Mouse (Mus musculus) heart, postnatal 10 days (tissue): ENCODE results near the gene Smim11. TPM values are rescaled to one million over a fixed set of nuclear protein-coding genes. Genes with fewer than 3 reads are reported as not detected.
A peak's percentile ranks its signal among the peaks of the same experiment; 100 is the strongest.

ENCODE experiments used
- DNase-seq, 2 experiments: peaks; one replicate each; pipeline ENCODE4 v3.0.0; 2021
- intact Hi-C: fragments of 180-260 bp; cut with DNase I; formaldehyde crosslinking; loops from one replicate; pipeline ENCODE4 v1.15.1; 2025
- total RNA-seq, 2 experiments: library from RNA; stranded (reverse); gene quantifications; 2 replicates each; pipeline ENCODE4 v1.2.3; 2021

Smim11 gene
- total RNA-seq, 2 experiments from 2014 or later = 48.9 to 54.0 TPM

DNA sequence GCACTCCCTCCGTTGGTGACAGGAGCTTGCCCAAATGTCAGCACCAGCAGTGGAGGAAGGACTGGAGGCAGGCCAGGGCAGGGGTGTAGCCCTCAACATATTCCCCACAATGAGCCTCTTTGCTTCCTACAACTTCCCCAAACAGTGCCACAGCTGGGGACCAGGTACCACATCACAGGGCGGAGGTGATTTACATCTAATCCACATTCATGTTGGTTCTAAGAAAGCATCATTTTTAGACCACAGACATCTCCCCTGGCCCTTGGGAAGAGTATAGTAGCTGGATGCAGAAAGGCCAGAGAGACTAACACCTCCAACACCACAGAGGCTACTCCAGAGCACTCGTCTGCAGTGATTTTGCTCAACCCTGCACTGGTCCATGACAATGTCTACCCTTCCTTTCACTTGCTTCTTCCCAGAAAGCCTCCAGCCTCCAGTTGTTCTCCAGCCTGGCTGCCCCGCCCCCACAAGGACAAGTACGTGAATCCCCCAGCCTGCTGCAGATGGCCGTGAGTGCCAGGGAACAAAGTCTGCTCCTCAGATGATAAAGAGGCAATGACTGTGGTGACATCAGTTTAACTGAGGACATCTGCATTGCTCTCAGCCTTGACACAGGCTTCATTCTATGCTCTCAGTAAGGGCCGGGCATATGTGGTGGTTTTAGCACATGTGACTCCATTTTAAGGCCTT, 15.1 kb downstream of the Smim11 start:
- intact Hi-C loops = no loop called here
- no peak for DNase-seq

DNA sequence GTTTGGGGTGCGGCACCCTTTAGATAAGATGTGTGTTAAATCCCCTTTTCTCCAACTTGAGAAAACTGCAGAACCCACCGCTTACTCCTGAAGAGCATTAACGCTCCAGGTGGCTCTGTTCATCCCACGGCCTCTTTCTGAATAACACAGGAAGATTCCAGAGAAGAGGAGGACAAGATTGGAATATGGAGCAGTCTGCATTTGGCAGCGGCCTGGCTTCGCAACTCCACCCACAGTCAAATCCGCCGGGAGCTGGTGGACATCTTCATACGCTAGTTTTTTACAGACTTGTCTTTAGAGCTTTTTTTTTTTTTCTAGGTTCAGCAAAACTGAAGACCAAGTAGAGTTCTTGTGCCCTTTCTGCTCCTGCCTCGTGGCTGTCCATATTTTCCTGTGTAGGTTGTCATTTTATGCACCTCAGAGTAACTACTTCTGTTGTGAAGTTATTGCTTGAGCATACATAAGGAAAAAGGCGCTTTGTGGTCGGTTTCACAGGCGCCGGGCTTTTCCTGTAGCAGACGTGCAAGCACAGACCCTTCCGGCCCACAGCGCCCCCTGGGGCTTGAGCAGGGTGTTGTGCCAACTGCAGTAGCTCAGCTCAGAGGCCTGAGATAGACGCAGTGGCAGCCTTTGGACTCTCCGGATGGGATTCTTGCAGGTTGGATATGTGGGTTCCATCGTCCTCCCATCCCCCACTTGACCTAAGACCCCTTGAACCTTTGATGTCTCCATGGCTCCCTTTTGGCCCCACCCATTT, 18.4 kb downstream of the Smim11 start:
- intact Hi-C loops = no loop called here

DNA sequence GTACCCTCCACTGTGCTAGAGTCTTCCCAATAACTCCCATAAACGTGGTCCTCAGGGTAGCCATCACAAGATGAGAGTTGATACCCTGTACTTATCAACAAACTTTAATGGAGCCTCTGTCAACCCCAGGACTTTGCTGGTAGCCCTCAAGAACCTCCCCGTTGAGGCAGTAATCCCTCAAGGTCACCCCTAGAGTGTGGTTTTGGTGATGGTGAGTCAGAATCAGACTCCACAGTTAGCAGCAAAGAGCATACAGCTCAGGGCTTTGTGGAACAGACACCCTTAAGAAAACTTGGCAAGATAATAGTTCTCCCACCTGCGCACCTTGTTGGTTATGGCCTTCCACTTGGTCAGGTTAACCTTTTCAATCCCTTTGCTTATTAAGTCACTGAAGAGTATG, 19.3 kb downstream of the Smim11 start:
- no peak for DNase-seq
- intact Hi-C loops = no loop called here

More for the DNA sequence above, 18.4 kb downstream of the Smim11 start:
- DNase-seq = peak; percentile 48 to 69

DNA sequence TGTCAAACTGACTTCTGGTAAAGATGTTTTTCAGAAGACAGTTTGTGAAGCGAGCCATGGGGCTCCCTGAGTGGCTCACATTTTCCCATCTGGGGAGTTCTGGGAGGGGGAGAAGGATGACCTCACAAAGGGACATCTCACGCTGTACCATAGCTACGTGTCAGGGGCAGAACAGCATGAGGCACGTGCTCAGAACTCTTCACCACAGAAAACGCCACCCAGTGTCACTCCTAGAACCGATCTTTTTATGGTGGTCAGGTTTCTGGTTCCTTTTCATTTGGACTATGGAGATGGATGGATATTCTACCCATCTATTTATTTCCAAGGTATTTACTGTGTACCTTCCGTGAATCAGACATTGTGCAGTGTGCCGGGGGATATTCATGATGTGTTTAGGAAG, 20.3 kb downstream of the Smim11 start, which contains the start of gene Fam243:
TSS of gene Fam243 (minus strand) at position 101 of the 400 bp plus-strand sequence.
- no peak for DNase-seq

DNA sequence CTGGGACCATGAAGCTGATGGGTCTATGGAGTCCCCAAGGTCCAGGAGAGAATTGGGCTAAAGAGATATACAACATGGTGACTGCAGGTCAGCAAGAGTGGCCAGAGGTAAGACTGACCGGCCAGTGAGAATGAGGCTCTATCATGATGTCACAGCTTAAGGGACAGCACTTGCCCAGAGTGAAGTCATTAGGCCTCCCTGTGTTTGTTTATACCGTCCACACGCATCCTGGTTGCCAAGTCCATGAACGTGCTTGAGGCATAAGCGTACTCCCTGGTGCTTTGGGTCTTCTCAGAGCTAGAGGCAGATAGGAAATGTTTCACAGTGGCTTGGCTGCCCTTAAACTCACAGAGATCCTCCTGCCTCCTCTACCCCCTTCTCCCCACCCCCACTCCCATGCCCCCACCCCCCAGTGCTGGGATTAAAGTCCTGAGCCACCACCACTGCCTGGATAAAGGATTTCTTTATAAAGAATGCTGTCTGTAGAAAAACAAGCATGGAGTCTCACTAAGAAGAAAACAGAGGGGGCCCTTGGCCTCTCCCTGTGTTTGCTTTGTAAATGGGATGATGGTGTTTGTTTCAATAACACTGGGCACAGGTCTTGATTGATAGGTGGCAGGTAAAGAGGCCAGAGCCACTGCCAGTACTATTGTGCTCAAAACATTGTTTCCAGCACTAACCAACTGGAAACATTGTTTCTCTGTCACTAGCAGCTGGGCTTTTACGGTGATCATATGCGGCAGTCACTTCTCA, 23.4 kb downstream of the Smim11 start:
- no peak for DNase-seq
- intact Hi-C loops = no loop called here

More for the DNA sequence above, 20.3 kb downstream of the Smim11 start, which contains the start of gene Fam243:
- intact Hi-C loops = no loop called here

DNA sequence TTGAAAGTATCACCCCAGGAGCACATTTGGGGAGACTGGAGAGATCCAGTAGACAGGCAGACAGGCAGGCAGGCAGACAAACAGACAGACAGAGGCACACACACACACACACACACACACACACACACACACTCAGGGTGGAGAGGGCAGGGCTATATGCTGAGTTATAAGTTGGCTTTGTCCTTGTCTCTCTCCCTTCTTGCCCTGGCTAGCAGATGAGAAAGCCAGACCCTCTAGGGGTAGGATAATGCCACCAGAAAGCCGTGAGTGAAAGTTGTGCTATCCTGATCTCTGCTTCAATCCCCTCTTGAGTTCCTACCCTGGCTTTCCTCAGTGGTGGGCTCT, 23.9 kb downstream of the Smim11 start:
- no peak for DNase-seq
- intact Hi-C loops = no loop called here

DNA sequence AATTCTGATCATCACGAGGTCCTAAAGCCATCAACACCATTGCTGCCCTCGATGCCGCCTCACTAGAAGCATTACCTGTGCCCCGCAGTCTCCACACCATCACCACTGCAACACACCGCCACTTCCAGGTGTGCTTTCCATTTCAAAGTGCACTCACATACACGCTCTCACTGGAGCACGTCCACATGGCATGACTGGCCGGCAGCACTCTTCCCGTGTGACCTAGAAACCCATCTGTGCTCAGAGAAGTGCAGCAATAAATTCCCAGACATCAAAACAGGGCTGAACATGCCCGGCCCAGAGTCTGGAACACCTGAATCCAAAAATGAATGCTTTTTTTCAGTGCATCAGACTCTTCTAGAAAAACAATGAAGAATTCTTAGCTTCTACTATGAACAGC, 26.8 kb downstream of the Smim11 start:
- intact Hi-C loops = no loop called here
- DNase-seq = no peak

DNA sequence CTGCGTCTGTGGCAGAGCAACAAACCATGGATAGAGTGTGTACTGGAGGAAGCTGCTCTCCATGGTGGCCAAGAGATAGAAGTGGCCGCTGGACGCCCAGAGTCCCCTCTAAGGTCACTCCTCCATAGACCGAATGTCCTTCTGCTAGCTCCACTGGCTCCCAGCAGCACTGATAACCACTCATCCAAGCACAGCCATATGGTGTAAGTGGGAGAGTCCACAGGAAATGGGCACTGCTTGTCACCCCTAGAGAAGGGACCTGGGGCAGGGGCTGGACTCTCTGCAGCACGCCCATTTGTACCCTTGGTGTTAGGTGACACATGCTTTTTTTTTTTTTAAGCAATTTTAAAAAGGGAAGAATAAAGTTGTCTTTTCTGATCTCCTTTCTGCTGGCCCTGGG, 29.9 kb downstream of the Smim11 start:
- intact Hi-C loops = no loop called here
- DNase-seq = no peak

DNA sequence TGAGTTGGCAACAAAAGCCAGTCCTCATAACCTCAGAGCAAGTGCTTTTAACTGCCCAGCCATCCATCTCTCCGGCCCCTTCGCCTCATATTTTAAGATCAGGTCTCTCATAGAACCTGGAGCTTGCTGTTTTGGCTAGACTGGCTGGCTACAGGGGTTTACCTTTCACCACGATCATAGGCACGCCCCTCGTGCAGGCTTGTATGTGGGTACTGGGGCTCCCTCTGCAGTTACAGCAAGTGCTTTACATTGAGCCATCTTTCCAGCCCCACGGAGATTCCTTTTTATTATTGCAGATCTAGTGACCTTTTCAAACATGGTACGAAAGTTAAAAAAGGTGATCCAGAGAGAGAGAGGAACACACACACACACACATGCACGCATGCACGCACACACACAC, 33.5 kb downstream of the Smim11 start:
- intact Hi-C loops = no loop called here
- no peak for DNase-seq

DNA sequence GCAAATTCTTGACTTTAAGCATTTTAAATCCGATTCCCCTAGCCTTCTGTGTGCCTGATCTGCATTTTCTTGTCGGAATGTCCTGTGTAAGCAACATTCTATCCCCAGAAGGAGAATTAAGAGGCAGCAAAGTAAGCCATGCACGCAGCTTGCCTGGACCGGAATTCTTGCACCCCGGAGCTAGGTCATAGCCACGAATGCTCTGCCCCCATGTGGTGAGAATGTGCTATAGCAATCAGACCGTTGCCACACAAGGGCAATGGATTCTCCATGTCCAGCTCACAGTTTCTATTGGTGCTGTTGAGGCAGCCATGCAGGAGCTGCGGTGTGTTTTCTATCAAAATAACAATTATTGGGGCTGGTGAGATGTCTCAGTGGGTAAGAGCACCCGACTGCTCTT, 35.2 kb downstream of the Smim11 start:
- DNase-seq = peak; percentile 86 to 90

DNA sequence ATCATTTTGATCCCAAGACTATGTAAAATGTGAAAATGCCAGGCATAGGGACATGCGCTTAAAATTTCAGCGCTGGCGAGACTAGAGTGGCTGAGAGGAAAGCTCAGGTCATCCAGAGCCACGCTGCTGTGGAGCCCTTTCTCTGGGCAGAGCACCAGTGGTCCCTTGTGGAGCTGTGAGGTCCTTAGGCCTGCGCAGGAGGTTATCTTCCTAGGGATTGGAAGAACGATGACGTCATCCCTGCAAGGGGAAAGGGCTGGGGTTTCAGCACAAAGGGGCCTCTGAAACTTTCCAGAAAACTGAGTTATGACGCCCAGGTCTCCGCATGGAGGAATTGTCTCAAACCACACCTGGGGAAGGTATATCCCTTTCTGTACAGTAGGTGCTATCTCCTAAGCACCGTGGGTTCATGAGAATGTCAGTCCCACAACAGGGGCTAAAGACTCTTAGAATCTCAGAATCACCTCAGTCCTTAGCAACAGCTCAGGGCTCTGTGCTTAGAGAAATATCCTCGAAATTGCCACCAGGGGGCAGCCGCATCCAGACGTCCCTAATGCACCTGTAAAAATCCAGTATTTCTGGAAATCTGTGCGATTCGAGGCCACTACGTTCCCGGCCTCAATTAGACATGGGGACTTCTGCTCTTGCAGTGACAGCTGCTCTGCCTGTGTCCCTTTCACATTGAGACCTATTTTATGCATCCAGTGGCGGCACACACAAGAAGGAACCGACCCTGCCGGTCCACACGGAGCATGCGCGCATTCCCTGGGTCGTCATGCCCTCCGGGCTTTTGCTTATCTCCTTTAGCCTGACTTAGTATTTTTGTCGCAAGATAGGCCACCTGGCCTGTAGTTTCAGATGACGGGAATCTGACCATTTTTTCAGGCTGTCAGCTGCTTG, 39.8 kb downstream of the Smim11 start:
- peak; percentile 83 for DNase-seq
- intact Hi-C loops = loop anchor here (1.0 to 5.0 kb wide), 4 partner anchors 44 to 136 kb away; no protein-coding TSS in a partner anchor

More for the DNA sequence above, 35.2 kb downstream of the Smim11 start:
- intact Hi-C loops = loop anchor here (1.0 kb wide), 1 partner anchor 22 kb away; no protein-coding TSS in a partner anchor

DNA sequence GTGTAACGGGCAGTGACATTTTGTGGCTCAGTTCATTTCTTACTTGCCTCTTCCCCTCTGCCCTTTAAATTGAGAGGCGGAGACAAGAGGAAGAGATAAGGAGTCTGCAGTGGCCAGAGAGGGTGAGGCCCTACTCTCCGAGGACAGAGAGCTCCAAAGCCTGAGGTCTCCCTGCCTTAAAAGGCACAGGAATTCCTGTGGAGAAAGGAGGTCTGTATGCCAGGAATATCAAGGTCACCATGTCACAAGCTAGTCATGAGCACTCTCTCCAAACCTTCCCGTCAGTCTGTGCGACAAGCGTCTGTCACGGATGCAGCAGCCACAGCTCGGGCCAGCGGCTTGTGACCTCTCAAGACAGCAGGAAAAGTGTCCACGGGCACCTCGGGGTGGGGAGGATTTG, 44.1 kb downstream of the Smim11 start:
- peak; percentile 83 to 90 for DNase-seq

DNA sequence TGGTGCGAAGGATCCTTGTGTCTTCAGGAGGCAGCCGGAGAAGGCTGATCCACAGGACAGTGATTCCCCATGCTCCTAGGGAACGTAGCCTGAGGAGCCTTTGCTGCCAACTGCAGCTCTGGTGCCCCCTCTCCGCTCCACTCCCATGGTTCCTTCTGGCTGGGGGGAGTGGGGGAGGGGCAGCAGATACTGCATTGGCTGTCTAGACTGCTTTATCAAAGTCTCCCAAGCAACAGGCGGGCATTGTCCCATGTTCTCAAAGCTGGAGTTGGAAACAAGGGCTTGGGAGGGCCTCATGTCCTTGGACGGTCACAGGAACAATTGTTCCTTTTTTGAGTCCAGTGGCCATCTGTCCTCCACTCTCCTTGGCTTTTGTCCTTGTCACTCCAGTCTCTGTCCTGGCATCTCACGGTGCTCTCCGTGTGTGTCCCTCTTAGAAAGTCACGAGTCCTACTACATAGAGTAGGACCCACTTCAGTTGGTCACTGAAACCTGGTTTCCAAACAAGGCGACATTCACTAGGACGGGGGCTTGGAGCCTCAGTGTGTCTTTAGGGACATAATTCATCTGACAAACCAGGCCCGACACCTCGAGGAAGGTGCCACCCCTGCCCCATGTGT, 45.3 kb downstream of the Smim11 start:
- peak; percentile 90 to 93 for DNase-seq
- intact Hi-C loops = no loop called here

More for the DNA sequence above, 44.1 kb downstream of the Smim11 start:
- intact Hi-C loops = no loop called here

DNA sequence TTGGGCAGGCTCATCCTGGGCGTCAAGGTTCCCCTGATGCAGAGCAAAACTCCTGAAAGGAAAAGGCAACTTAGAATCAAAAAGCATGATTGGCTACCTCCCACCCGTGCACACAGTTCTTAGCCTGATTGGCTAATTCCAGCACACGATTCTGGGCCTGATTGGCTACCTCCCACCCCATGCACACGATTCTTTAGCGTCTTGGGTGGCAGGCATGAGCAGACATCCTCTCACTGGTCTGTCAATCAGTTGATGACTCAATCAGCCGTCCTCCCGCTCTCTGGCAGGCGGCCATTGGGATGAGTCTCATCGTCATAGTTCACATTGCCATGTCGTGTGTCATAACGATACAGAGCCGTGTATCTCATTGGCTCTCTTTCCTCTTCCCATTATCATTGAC, 47.9 kb downstream of the Smim11 start:
- DNase-seq = no peak

DNA sequence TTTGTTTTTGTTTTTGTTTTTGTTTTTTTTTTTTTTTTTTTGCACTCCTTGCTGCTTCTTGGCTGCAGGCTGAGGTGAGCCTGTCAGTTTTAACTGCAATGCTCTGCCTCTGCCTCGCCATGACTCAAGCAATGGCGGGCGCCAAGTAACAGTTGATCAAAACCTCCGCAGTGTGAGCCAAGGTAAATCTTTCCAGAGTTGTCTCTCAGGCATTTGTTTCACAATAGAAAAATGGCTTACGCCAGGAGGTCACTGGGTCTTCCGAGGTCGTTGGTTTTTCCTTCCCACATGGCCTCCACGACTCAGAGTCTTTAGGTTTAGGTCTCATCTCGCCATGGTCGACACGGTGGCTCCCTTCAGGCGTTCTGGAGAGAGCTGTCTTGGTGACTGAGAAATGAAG, 52.2 kb downstream of the Smim11 start:
- intact Hi-C loops = no loop called here
- no peak for DNase-seq

More for the DNA sequence above, 47.9 kb downstream of the Smim11 start:
- intact Hi-C loops = no loop called here

DNA sequence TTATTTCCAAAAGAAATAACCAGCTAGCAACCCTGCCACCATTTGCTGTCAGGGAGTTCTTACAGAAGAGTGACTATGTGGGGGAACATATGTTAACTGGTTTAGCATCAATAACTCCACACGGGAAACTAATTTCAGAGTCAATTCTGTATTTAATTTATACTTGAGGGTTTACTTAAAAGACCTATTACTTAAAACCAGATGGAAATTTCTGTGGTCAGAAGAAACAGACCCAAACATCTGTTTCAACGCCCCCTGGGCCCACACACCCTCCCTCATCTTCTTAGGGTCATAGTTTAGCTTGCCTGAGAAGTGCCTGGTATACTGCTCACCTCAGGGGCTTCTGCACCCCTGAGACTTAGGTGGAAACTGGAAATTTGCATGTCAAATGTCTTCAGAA, 52.8 kb downstream of the Smim11 start:
- no peak for DNase-seq
- intact Hi-C loops = no loop called here

DNA sequence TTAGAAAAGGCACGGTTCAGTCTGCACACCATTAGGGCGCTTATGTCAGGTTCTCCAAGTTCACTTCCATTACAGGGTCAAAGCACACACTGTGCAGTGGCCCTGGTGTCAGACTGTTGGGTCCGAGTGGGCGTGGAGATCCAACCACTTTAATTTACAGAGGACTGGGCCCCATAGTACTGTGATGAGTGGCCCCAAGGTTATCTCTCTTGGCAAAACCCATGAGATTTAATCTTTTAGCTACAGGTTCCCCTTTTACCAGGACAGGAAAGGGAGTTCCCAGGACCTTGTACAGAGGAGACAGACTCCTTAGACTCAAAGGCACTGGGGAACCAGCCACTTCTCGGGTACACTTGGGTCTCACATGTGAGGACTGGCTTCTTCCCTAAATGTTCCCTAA, 54.3 kb downstream of the Smim11 start:
- intact Hi-C loops = no loop called here
- DNase-seq = no peak

DNA sequence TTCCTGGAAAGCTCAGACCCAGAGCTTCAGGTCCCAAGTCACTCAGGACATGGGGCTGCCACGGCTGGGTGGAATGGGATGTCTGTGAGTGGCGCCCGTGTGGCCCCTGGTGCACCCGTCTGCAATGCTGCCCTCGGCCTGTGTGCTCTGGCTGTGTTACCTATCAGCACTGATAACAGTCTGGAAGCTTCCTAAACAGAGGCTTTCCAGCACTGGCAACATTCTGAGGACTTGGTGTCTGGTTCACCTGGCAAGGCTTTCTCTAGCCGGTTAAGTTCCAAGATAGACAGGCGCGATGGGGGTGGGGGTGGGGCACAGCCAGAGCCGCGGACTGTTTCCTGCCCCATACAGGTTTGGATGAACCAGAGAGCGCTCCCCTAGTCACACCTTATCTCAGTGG, 54.9 kb downstream of the Smim11 start:
- intact Hi-C loops = no loop called here
- DNase-seq = peak in 1 of 2 experiments; percentile 59

DNA sequence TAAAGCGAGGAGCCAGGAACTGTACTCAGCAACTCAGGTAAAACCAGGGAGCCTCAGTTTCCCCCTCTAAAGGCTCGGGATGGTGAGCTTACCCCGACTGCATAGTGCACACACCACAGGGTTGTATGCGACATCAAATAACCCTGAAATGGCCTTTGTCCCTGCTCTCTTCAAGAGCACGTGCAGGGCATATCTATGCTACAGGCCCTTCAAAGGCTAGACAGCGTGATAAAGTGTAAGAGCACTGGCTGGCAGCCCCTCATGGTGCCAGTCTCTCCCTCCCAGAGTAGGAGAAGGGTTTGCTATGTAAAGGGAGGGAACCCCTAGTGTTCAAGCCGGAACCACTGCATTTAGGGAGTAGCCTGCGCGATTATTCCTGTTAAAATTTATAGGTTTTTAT, 55.9 kb downstream of the Smim11 start:
- intact Hi-C loops = no loop called here
- DNase-seq = peak in 1 of 2 experiments; percentile 55

DNA sequence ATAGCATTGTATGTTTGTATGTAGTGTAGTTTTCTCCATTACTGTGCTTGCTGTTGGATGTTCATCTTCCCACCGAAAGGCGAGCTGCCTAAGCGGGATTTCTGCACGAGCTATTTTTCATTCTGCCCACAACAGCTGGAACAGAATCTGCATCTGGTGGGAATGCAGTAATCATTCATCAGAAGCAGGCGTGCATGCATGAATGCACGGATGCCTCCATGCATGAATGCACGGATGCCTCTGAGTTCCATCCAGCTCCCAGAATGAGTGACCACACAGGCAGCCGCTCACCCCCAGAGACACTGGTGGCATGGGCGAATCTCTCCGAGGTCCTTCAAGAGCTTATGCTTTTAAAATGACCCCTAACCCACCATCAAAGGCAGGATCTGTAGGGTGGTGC, 56.5 kb downstream of the Smim11 start:
- intact Hi-C loops = no loop called here
- DNase-seq = no peak
